Mouse (Mus musculus): ENCODE data around the gene Fermt1. TPM values are rescaled to one million over a fixed set of nuclear protein-coding genes. Genes with fewer than 3 reads are reported as not detected.

The Fermt1 gene
- polyA plus RNA-seq, 1 experiment from 2014 or later, result not detected

- no peak overlapping the region for H3K9ac ChIP-seq (replicated peaks; ENCODE audit: low read depth, low read length)
- no peaks in the 10 kb centered on the region for H3K27me3 ChIP-seq (ENCODE audit: control insufficient read depth, insufficient read depth, low read length)
- H3K4me1 ChIP-seq (ENCODE audit: control insufficient read depth, insufficient read depth, low read length), result no peaks in the 10 kb centered on the region
- no peak overlapping the region for H3K4me2 ChIP-seq (ENCODE audit: low read depth, low read length)
- WGBS, result 83% methylated on average over 5 of the region's 5 CpGs
- H3K27ac ChIP-seq (ENCODE audit: low read depth, low read length), result no peak overlapping the region
- no peaks in the 10 kb centered on the region for H3K9me3 ChIP-seq (ENCODE audit: control insufficient read depth, low read length)
- H3K4me3 ChIP-seq (ENCODE audit: low read depth, low read length), result no peak overlapping the region
- ATAC-seq (ENCODE audit: low read depth), result no peak
- peaks cover 6% of the 10 kb centered on the region; the same call in 1 of the 2 replicates for H3K36me3 ChIP-seq (ENCODE audit: control insufficient read depth, insufficient read depth, low read length)
These were observed 89.4 kb downstream of the Fermt1 start for GRCm38 (mm10) chr2:132856333-132856732.

Other genes with a start within 250 kb of the Fermt1 start
- gene Chgb, start 164.6 kb downstream of the Fermt1 start, polyA plus RNA-seq (2014; fragmentation: Nextera tagmentation; extraction: Ambion mirVana), result 75.8 and 78.8 TPM in 2 replicates
- gene Trmt6, start 129.9 kb downstream of the Fermt1 start, polyA plus RNA-seq (2014; fragmentation: Nextera tagmentation; extraction: Ambion mirVana), result 22.1 and 22.3 TPM in 2 replicates
- 5.5 and 5.7 TPM in 2 replicates for gene Mcm8, start 129.8 kb downstream of the Fermt1 start, polyA plus RNA-seq (2014; fragmentation: Nextera tagmentation; extraction: Ambion mirVana)
- gene Crls1, start 99.2 kb downstream of the Fermt1 start, polyA plus RNA-seq (2014; fragmentation: Nextera tagmentation; extraction: Ambion mirVana), result 11.3 and 11.6 TPM in 2 replicates
- gene Lrrn4, start 65.0 kb downstream of the Fermt1 start, polyA plus RNA-seq (2014; fragmentation: Nextera tagmentation; extraction: Ambion mirVana), result 0.27 and 0.54 TPM in 2 replicates

Measured in neural tube, embryonic 14.5 days (tissue).